Mouse (Mus musculus) right cerebral cortex, postnatal 36 days (tissue): ENCODE measurements around the gene Gbp7.
"Not testable (repeated sequence)": the region's sequence is repeated elsewhere in the genome, so short reads cannot be mapped to it uniquely, and the experiment has no call there.

Source experiments
- DNase-seq, 2 experiments: peaks; one replicate each; pipeline ENCODE4 v3.0.0; 2022; ENCODE audit warnings: low spot score in 2 of 2, mixed read lengths in 1 of 2

The Gbp7 gene

GRCm38 (mm10) chr3:142561045-142561646, 31.0 kb downstream of the Gbp7 start:
- DNase-seq = no peak

GRCm38 (mm10) chr3:142561666-142562065, 31.5 kb downstream of the Gbp7 start:
- DNase-seq = no peak

GRCm38 (mm10) chr3:142567490-142567889, 37.3 kb downstream of the Gbp7 start:
- DNase-seq = not testable (repeated sequence)

- no peak for DNase-seq
Observed at GRCm38 (mm10) chr3:142570738-142571137, 40.6 kb downstream of the Gbp7 start.

GRCm38 (mm10) chr3:142577108-142577507, 47.0 kb downstream of the Gbp7 start:
- DNase-seq = no peak

GRCm38 (mm10) chr3:142578342-142578741, 48.2 kb downstream of the Gbp7 start:
- DNase-seq = no peak

GRCm38 (mm10) chr3:142583067-142583466, 52.9 kb downstream of the Gbp7 start:
- DNase-seq = no peak

- DNase-seq = no peak
Observed at GRCm38 (mm10) chr3:142587386-142587785, 57.2 kb downstream of the Gbp7 start.

- DNase-seq = no peak
Observed at GRCm38 (mm10) chr3:142588888-142589287, 58.7 kb downstream of the Gbp7 start.

- DNase-seq = no peak
Observed at GRCm38 (mm10) chr3:142590431-142591067, 60.4 kb downstream of the Gbp7 start.

GRCm38 (mm10) chr3:142594547-142594946, 64.4 kb downstream of the Gbp7 start, which contains the start of gene Gbp2b:
Gbp2b (plus strand) TSS chr3:142594847.
- DNase-seq = no peak

- DNase-seq = no peak
Observed at GRCm38 (mm10) chr3:142597923-142598322, 67.8 kb downstream of the Gbp7 start.
